Mouse (Mus musculus): ENCODE measurements at regions not wholly inside any gene's neighbourhood (a gene's known extent, or its start where the extent isn't known, plus 50 kb on each side); places are given as distances from the start of the nearest gene placed in this dataset.

DNA sequence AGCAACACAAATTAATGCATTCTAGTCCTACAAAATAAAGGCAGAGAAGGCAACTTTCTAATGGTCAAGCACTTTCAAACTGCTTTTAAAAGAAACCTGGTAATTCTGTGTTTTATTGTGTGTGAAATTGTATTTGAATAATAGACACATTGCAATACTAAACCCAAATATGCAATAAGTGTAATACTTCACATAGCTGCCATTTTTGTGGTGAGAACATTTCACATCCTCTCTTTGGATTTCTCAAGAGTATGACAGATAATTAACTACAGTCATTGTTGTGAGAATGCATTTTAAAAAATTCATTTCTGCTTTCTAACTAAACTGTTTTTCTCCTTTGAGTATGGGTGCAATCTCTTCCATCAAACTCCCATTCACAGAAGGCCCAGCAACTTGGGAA, 256.4 kb downstream of the Sema3d start:
- peaks cover 2% of the 10 kb centered on the region; the same call in 1 of the 2 replicates for H3K4me1 ChIP-seq (ENCODE audit: control insufficient read depth, insufficient read depth, low read length)
- H3K4me3 ChIP-seq (ENCODE audit: low read depth, low read length): no peak overlapping the region
- no peak overlapping the region for H3K27ac ChIP-seq (ENCODE audit: low read depth, low read length)
- H3K4me2 ChIP-seq: no peak overlapping the region
- H3K27me3 ChIP-seq (ENCODE audit: control insufficient read depth, insufficient read depth, low read length): no peaks in the 10 kb centered on the region
- no peak for DNase-seq (ENCODE audit: low spot score, missing footprints)
- H3K9ac ChIP-seq (ENCODE audit: low read length): no peak overlapping the region
- H3K9me3 ChIP-seq (ENCODE audit: control insufficient read depth, low read length): no peaks in the 10 kb centered on the region
- no peak for ATAC-seq (ENCODE audit: low FRiP score)
- H3K36me3 ChIP-seq (ENCODE audit: control insufficient read depth, insufficient read depth, low read length): no peaks in the 10 kb centered on the region

DNA sequence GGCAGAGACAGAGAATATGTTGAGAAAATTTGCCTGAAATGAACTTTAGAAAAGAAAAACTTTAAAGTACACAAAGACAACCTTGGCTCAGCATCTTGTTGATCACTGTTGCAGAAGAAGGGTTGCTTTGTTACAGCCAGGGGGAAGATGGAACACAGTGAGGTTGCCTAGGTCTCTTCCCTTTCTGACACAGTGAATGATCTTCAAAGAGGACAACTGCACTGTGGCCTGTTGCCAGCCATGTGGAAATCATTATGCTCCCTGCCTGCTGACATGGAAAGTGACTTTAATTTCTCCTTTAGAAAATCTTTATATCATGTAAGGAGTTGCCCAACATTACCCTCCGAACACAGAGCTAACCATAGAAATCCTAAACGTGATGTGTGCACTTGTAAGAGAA, 263.1 kb downstream of the Sema3d start:
- Histone ChIP-seq H3K9me3 (ENCODE audit: control insufficient read depth, low read length) (no peaks in the 10 kb centered on the region), H3K4me3 (ENCODE audit: low read depth, low read length) (no peak overlapping the region), H3K9ac (ENCODE audit: low read length) (no peak overlapping the region), H3K36me3 (ENCODE audit: control insufficient read depth, insufficient read depth, low read length) (no peaks in the 10 kb centered on the region), H3K4me1 (ENCODE audit: control insufficient read depth, insufficient read depth, low read length) (no peaks in the 10 kb centered on the region), H3K27me3 (ENCODE audit: control insufficient read depth, insufficient read depth, low read length) (no peaks in the 10 kb centered on the region), H3K4me2 (no peak overlapping the region), H3K27ac (ENCODE audit: low read depth, low read length) (no peak overlapping the region)
- DNase-seq (ENCODE audit: low spot score, missing footprints): no peak
- 56% methylated on average over 2 of the region's 2 CpGs for WGBS
- ATAC-seq (ENCODE audit: low FRiP score): no peak

DNA sequence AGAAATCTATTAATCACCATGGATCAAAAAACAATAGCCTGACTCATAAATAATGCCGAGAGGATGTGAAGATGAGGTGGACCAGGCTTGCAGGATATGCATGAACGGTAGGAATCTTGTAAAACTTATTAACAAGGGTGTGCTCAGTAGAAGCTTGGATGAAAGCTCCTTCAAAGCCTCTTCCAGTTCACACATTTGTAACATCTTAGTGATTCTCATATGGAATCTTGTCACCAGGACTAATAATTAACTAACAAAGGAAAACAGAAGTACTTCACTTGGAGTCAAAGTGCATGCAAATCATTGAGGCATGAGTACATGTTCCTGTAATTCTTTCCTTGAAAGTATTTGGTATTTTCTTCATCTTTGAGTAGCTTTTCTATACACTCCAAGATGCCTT, 290.5 kb downstream of the Sema3d start:
- H3K4me1 ChIP-seq (ENCODE audit: control insufficient read depth, insufficient read depth, low read length): no peaks in the 10 kb centered on the region
- 87% methylated on average over 2 of the region's 2 CpGs for WGBS
- H3K4me3 ChIP-seq (ENCODE audit: low read depth, low read length): no peak overlapping the region
- no peak overlapping the region for H3K27ac ChIP-seq (ENCODE audit: low read depth, low read length)
- no peaks in the 10 kb centered on the region for H3K36me3 ChIP-seq (ENCODE audit: control insufficient read depth, insufficient read depth, low read length)
- H3K4me2 ChIP-seq: no peak overlapping the region
- ATAC-seq (ENCODE audit: low FRiP score) (no peak), DNase-seq (ENCODE audit: low spot score, missing footprints) (no peak)
- H3K9me3 ChIP-seq (ENCODE audit: control insufficient read depth, low read length): no peaks in the 10 kb centered on the region
- H3K9ac ChIP-seq (ENCODE audit: low read length): no peak overlapping the region
- H3K27me3 ChIP-seq (ENCODE audit: control insufficient read depth, insufficient read depth, low read length): no peaks in the 10 kb centered on the region

DNA sequence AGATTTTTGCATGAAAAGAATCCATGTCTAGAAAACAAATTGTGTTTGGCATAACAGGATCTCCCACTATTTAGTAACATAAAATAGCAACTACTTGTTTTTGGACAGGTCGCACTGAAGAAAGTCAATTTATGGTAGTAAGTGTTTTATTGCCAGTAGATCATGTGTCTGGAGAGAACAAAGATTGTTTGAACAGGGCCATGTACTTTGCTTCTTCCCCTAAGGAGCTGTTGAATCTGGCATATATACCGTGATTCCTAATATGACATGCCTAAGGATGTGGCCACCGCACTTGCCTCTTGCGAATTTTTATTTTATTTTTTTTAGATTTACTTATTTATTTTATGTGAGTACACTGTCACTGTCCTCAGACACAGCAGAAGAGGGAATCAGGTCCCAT, 290.9 kb downstream of the Sema3d start:
- WGBS: 94% methylated on average over 4 of the region's 4 CpGs
- no peaks in the 10 kb centered on the region for H3K4me1 ChIP-seq (ENCODE audit: control insufficient read depth, insufficient read depth, low read length)
- H3K27ac ChIP-seq (ENCODE audit: low read depth, low read length): no peak overlapping the region
- H3K9me3 ChIP-seq (ENCODE audit: control insufficient read depth, low read length): no peaks in the 10 kb centered on the region
- no peak overlapping the region for H3K9ac ChIP-seq (ENCODE audit: low read length)
- ATAC-seq (ENCODE audit: low FRiP score) (no peak), DNase-seq (ENCODE audit: low spot score, missing footprints) (no peak)
- H3K4me3 ChIP-seq (ENCODE audit: low read depth, low read length): no peak overlapping the region
- no peak overlapping the region for H3K4me2 ChIP-seq
- H3K36me3 ChIP-seq (ENCODE audit: control insufficient read depth, insufficient read depth, low read length): no peaks in the 10 kb centered on the region
- no peaks in the 10 kb centered on the region for H3K27me3 ChIP-seq (ENCODE audit: control insufficient read depth, insufficient read depth, low read length)

DNA sequence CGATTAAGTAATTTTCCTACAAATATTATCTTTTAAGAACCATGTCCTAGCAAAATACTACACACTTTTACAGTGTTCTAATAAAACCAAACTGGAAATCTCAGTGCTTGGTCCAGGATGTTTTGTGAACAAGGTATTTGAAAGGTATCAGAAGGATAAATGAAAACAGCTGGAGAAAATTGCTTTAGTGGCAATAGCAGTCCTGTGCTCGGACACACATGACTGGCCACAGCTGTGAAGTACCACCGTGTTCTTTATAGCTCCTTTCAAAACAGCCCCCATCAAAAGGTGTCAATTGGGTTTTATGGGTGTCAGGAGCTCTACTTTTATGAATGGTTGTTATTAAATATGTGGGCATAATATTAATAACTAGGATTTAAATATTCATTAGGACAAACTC, 293.5 kb downstream of the Sema3d start:
- Histone ChIP-seq H3K9me3 (ENCODE audit: control insufficient read depth, low read length) (no peaks in the 10 kb centered on the region), H3K4me1 (ENCODE audit: control insufficient read depth, insufficient read depth, low read length) (no peaks in the 10 kb centered on the region), H3K4me2 (no peak overlapping the region), H3K4me3 (ENCODE audit: low read depth, low read length) (no peak overlapping the region), H3K9ac (ENCODE audit: low read length) (no peak overlapping the region), H3K27me3 (ENCODE audit: control insufficient read depth, insufficient read depth, low read length) (no peaks in the 10 kb centered on the region), H3K36me3 (ENCODE audit: control insufficient read depth, insufficient read depth, low read length) (no peaks in the 10 kb centered on the region), H3K27ac (ENCODE audit: low read depth, low read length) (no peak overlapping the region)
- WGBS: 61% methylated on average over 3 of the region's 3 CpGs
- no peak for ATAC-seq (ENCODE audit: low FRiP score)
- DNase-seq (ENCODE audit: low spot score, missing footprints): no peak

DNA sequence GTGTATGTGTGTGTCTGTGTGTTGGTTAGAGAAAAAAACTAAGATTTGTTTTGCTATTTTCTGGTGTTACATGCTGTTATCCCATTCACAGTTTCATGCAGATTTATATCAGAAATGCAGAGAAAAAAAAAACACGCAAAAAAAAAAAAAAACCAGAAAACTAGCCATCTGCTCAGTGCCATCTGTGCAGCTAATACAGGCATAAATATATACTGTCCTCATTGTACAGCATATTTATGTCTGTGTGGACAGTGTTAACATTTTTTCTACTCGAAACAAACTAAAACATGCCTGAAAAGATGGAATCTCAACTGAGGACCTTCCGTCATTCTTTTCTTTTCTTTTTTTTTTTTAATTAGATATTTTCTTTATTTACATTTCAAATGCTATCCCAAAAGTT, 331.7 kb downstream of the Sema3d start:
- Histone ChIP-seq H3K9ac (ENCODE audit: low read length) (no peak overlapping the region), H3K4me2 (no peak overlapping the region), H3K27ac (ENCODE audit: low read depth, low read length) (no peak overlapping the region), H3K36me3 (ENCODE audit: control insufficient read depth, insufficient read depth, low read length) (no peaks in the 10 kb centered on the region), H3K9me3 (ENCODE audit: control insufficient read depth, low read length) (peaks cover 4% of the 10 kb centered on the region), H3K27me3 (ENCODE audit: control insufficient read depth, insufficient read depth, low read length) (no peaks in the 10 kb centered on the region), H3K4me3 (ENCODE audit: low read depth, low read length) (no peak overlapping the region), H3K4me1 (ENCODE audit: control insufficient read depth, insufficient read depth, low read length) (no peaks in the 10 kb centered on the region)
- no peak for ATAC-seq (ENCODE audit: low FRiP score)
- 91% methylated on average over 3 of the region's 3 CpGs for WGBS
- DNase-seq (ENCODE audit: low spot score, missing footprints): no peak

DNA sequence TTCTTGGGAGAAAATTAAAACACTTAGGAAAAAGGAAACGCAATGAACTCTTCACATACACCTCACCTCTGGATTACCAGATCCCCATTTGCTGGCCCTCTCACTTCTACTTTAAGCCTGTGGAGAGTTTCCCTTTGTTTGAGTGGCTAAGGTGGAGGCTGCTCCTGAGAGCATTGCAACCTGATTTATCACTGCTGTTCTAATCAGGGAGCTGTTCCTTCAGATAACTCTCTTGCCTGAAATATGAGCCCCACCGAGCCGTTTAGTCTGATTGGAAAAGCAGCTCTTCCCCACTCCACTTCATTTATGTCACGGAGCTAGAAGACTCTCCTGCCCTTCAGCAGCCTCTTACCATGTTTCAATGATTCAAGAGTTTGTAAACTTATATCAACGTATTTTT, 368.3 kb downstream of the Sema3d start:
- H3K9ac ChIP-seq (ENCODE audit: low read length): no peak overlapping the region
- DNase-seq (ENCODE audit: low spot score, missing footprints) (no peak), ATAC-seq (ENCODE audit: low FRiP score) (no peak)
- 62% methylated on average over 5 of the region's 5 CpGs for WGBS
- H3K27me3 ChIP-seq (ENCODE audit: control insufficient read depth, insufficient read depth, low read length): no peaks in the 10 kb centered on the region
- no peak overlapping the region for H3K4me2 ChIP-seq
- H3K4me1 ChIP-seq (ENCODE audit: control insufficient read depth, insufficient read depth, low read length): no peaks in the 10 kb centered on the region
- no peak overlapping the region for H3K27ac ChIP-seq (ENCODE audit: low read depth, low read length)
- no peaks in the 10 kb centered on the region for H3K36me3 ChIP-seq (ENCODE audit: control insufficient read depth, insufficient read depth, low read length)
- H3K9me3 ChIP-seq (ENCODE audit: control insufficient read depth, low read length): no peaks in the 10 kb centered on the region
- H3K4me3 ChIP-seq (ENCODE audit: low read depth, low read length): no peak overlapping the region

DNA sequence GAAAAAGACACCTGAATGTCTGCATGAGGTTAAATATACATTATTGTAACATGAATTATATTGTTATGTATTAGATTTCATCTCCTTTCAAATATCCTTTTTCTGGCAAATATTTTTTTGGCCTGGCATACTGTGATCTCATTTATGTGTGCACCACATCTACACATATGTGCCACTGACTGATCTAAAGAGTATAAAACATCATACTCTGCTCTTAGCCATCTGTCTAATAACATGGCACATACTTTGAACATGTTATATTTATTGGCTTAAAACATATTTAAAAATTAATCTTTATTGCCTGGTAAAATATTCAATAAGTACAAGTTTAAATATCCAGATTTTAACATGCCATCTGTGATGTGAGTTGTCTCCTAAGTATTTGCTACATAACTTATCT, 365.6 kb upstream of the Sema3a start:
- Histone ChIP-seq H3K36me3 (ENCODE audit: control insufficient read depth, insufficient read depth, low read length) (no peaks in the 10 kb centered on the region), H3K4me2 (no peak overlapping the region), H3K4me3 (ENCODE audit: low read depth, low read length) (no peak overlapping the region), H3K9ac (ENCODE audit: low read length) (no peak overlapping the region), H3K9me3 (ENCODE audit: control insufficient read depth, low read length) (no peaks in the 10 kb centered on the region), H3K27ac (ENCODE audit: low read depth, low read length) (no peak overlapping the region), H3K4me1 (ENCODE audit: control insufficient read depth, insufficient read depth, low read length) (no peaks in the 10 kb centered on the region), H3K27me3 (ENCODE audit: control insufficient read depth, insufficient read depth, low read length) (no peaks in the 10 kb centered on the region)
- ATAC-seq (ENCODE audit: low FRiP score): no peak
- no peak for DNase-seq (ENCODE audit: low spot score, missing footprints)

DNA sequence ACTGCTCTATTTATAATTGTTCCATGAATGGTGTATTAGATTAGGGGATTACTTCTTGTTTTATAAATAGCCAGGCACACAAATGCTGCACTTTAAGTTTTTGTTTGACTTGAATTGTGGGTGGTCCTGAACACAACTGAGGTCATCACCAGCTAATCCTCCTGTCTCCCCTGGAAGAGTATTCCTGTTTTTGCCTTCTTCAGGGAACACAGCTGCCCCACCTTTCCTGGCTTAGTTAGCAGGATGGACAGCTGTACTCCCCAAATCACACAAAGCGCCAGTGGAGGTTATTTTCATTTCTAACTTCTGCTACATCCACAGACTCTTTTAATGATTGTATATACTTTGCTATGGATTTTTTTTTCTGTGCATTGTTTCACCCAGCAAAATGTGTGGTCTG, 357.8 kb upstream of the Sema3a start:
- DNase-seq (ENCODE audit: low spot score, missing footprints): no peak
- no peaks in the 10 kb centered on the region for H3K9me3 ChIP-seq (ENCODE audit: control insufficient read depth, low read length)
- no peaks in the 10 kb centered on the region for H3K36me3 ChIP-seq (ENCODE audit: control insufficient read depth, insufficient read depth, low read length)
- no peak for ATAC-seq (ENCODE audit: low FRiP score)
- WGBS: 53% methylated on average over 1 of the region's 1 CpGs
- H3K9ac ChIP-seq (ENCODE audit: low read length): no peak overlapping the region
- no peaks in the 10 kb centered on the region for H3K27me3 ChIP-seq (ENCODE audit: control insufficient read depth, insufficient read depth, low read length)
- no peak overlapping the region for H3K4me3 ChIP-seq (ENCODE audit: low read depth, low read length)
- H3K4me1 ChIP-seq (ENCODE audit: control insufficient read depth, insufficient read depth, low read length): no peaks in the 10 kb centered on the region
- no peak overlapping the region for H3K4me2 ChIP-seq
- no peak overlapping the region for H3K27ac ChIP-seq (ENCODE audit: low read depth, low read length)

DNA sequence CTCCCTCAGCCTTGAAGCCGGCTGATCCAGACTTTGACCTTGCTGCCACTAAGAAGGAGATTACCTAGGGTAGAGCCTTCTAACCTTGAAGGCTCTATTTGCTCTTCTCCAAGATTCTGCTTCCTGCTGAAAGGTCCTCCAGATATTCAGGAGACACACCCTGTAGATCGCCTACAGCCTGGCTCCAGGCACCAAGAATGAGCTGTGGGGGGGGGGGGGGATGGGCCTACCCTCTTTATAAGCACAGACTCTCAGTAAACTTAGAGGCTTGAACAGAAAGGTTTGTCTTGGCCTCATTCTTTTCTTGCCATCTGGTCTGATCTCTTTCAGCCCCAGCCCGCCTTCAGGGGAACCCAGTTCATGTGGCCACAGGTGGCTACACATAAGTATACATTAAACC, 342.5 kb upstream of the Sema3a start:
- H3K9me3 ChIP-seq (ENCODE audit: control insufficient read depth, low read length): no peaks in the 10 kb centered on the region; the same call in 1 of the 2 replicates
- DNase-seq (ENCODE audit: low spot score, missing footprints) (no peak), ATAC-seq (ENCODE audit: low FRiP score) (no peak)
- no peak overlapping the region for H3K27ac ChIP-seq (ENCODE audit: low read depth, low read length)
- H3K4me3 ChIP-seq (ENCODE audit: low read depth, low read length): no peak overlapping the region
- H3K4me2 ChIP-seq: no peak overlapping the region
- H3K36me3 ChIP-seq (ENCODE audit: control insufficient read depth, insufficient read depth, low read length): no peaks in the 10 kb centered on the region
- H3K4me1 ChIP-seq (ENCODE audit: control insufficient read depth, insufficient read depth, low read length): no peaks in the 10 kb centered on the region
- H3K27me3 ChIP-seq (ENCODE audit: control insufficient read depth, insufficient read depth, low read length): no peaks in the 10 kb centered on the region
- H3K9ac ChIP-seq (ENCODE audit: low read length): no peak overlapping the region
- 84% methylated on average over 3 of the region's 3 CpGs for WGBS
